Mouse (Mus musculus) B cell, adult 2 months (primary cell): Measurements from ENCODE around the gene Trnau1ap.
A peak's percentile ranks its signal among the peaks of the same experiment; 100 is the strongest.

ENCODE experiments used
- DNase-seq, 2 experiments: peaks; one replicate each; pipeline ENCODE4 v3.0.0; 2022

Trnau1ap gene

DNA sequence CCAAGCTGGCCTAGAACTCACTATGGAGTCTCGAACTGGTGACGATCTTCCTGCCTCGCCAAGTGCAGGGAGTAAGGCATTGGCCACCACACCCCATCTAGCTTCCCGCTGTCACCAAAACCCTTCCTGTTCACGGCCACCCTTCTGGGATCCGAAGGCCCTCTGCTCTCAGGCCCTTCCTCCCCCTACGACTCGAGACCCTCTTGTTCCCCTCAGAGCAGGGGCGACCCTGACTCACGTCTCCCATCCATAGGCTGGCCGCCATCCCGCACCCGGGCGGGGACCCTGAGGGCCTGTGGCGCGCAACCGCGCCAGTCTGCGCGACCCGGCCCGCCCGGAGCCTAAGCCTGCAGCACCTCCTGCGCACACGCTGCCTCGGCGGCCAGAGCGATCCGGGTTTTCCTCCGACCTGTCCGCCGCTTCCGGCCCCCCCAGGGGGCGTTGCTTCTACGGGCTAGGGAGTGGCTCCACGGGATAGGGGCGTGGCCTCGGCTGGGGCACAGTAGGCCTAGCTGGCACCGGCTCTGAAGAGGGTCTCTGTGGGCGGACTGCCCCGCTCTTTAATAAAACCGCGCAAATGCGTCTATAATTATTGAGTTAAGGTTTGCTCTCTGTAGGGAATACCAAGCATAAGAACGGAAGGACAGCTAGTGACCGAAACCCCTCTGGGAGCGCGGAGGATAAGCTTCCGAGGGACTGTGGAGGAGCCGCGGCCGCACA, at the start of gene Trnau1ap:
Trnau1ap (minus strand) TSS at position 424 of the 720 bp plus-strand sequence.
- DNase-seq = peak; percentile 93

GRCm38 (mm10) chr4:132373820-132374219, 44.5 kb upstream of the Trnau1ap start:
- no peak for DNase-seq

GRCm38 (mm10) chr4:132369953-132370750, 40.8 kb upstream of the Trnau1ap start:
- DNase-seq = no peak

- DNase-seq = no peak
Measured at GRCm38 (mm10) chr4:132367480-132368201, 38.3 kb upstream of the Trnau1ap start.

GRCm38 (mm10) chr4:132365450-132366060, 36.2 kb upstream of the Trnau1ap start:
- no peak for DNase-seq

- no peak for DNase-seq
Measured at GRCm38 (mm10) chr4:132363487-132363886, 34.1 kb upstream of the Trnau1ap start.

DNA sequence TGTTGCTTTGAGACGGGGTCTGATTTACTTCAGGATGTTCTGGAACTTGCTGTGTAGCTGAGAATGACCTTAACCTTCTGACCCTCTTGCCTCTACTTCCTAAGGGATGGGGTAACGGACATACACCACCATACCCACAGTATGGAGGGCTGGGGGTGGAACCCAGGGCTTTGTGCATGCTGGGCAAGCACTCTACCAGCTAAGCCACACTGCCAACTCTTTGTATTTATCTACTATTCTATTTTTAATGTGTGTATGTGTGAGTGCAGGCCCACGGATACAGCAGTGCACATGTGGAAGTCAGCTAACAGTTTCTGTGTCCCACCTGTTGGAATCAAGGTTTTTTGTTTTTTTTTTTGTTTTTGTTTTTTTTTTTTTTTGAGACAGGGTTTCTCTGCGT, 30.2 kb upstream of the Trnau1ap start:
- no peak for DNase-seq

DNA sequence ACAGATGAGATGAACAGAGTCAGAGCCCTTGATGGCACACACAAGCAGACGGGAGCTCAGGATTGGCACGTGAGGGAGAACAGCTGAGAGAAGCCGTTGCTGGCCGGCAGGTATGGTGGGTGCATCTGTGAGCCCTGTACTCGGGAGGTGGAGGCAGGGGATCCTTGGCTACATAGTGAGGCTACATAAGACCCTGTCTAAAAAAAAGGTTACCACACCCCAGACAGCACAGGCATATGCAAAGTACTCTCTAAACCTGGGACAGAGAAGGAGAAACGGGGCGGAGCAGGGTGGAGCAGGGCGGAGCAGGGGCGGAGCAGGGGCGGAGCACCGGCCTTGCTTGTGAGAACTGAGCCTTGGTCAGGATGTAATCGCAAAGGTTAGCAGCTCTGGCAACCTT, 26.8 kb upstream of the Trnau1ap start:
- peak; percentile 56 to 58 for DNase-seq

- no peak for DNase-seq
Measured at GRCm38 (mm10) chr4:132355403-132355802, 26.1 kb upstream of the Trnau1ap start.

GRCm38 (mm10) chr4:132354571-132354970, 25.2 kb upstream of the Trnau1ap start:
- DNase-seq = no peak

DNA sequence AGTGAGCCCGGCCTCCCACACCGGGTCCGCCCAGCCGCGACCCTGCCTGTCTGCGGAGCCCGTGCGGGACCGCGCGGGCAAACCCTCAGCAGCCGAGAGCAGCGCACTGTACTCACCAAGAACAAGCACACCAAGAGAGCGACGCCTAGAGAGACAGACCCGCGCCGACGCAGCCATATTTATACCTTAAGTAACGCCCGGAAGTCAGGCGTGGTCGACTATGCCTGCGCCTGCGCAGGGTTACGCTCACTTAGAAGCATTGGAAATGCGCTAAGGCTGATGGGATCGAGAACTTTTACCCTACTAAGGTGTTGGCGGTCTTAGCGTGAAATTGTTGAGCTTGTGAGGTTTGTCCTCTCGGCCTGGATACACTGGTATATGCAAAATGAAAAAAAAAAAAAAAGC, 24.1 kb upstream of the Trnau1ap start, which contains the start of gene Rcc1:
Rcc1 (minus strand) TSS at position 125 of the 405 bp plus-strand sequence.
- DNase-seq = peak; percentile 90 to 91

GRCm38 (mm10) chr4:132352739-132353138, 23.4 kb upstream of the Trnau1ap start:
- DNase-seq = peak; percentile 19 to 25

GRCm38 (mm10) chr4:132351401-132351800, 22.1 kb upstream of the Trnau1ap start:
- DNase-seq = no peak

- no peak for DNase-seq
Measured at GRCm38 (mm10) chr4:132350854-132351253, 21.5 kb upstream of the Trnau1ap start.

DNA sequence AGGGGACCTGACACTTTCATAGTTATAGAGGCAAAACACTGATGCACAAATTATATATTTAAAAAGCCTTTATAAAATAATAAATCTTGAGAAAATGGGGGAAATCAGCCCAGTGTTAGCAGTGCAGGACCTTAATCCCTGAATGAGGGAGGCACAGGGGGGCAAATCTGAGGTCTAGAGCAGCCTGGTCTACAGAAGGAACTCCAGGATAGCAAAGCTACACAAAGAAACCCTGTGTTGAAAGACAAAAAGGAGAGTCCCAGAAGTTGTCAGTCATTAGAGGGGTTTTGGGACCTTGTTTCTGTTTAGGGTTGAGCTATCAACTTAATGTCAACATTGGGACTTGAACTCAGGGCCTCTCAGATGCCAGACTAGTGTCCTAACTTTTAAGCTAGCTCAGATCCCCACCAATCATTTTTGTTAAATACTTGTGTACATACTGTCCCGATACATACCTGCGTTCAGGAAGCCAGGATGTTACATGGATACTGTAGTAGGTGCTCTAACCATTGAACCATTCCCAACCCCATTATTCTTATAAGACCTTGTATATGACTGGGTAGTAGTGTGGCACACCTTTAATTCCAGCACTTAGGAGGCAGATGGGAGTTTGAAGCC, 20.9 kb upstream of the Trnau1ap start:
- DNase-seq = no peak

GRCm38 (mm10) chr4:132349495-132350122, 20.3 kb upstream of the Trnau1ap start:
- DNase-seq = no peak

- peak; percentile 21 to 26 for DNase-seq
Measured at GRCm38 (mm10) chr4:132346661-132347060, 17.3 kb upstream of the Trnau1ap start.

DNA sequence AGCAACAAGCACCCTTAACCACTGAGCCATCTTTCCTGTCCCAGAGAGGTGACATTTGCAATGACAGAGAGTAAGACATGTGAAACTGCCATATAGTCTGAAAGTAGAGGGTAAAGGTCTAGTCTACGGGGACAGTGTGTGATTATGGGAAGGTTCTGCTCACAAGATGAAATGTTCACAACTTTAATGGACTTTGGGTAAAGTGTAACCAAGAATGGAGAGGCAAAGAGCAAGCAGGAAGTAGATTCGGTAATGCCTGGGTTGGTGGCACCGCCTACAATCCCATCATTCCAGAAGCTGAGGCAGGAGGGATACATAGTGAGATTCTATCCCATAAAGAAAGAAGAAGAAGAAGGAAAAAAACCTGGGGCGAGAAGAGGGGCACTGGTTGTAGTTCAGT, 16.9 kb upstream of the Trnau1ap start:
- DNase-seq = no peak

DNA sequence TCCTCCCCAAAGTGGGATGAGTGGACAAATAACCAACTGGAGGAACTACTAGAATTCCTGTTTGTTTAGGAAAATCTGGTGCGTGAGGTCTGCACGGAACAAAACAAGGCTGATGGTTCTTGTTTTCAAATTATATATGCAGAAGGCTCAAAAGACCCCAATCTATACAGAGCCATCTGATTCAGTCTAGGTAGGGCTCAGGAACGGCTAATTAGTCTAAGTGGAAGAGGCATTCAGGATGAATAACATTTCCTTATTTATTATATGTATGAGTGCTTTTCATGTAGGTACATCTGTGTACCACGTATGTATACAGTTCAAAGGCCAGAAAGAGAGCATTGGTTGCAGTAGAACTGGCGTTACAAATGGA, 16.5 kb upstream of the Trnau1ap start:
- DNase-seq = no peak

DNA sequence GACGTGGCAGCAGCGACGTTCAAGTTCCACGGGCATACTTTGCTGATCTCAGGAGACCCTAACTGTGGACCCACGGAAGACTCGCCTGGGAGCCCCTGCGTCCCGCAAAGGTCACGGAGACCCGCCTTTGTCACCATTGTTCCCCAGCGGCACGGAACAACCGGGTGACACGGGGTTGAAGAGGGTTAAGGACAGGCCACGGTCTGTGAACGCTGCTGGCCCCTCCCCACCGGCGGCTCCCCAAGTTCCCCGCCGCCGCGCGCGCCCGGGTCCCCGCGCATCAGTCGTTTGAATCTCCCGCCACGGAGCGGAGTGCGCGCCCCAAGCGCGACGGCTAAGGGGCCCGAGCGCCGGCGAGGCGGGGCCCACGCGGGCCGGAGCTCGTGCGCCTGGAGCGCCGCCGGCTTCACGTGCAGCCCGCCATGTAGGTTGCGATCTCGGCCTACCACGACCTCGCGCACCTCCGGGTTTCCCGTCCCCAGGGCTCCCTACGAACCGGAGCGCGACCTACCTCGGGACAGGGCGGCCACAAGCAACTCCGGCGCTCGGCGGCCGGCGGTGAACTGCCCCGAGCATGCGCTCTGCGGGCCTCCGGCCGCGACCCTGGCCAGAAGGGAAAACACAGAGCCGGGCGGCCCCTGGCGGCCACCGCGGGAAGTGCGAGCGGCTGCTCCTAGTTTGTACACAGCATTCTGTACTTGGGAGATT, 16.0 kb upstream of the Trnau1ap start:
- peak; percentile 95 to 96 for DNase-seq

GRCm38 (mm10) chr4:132344403-132345134, 15.2 kb upstream of the Trnau1ap start:
- DNase-seq = no peak
